In the genomic region with DNA sequence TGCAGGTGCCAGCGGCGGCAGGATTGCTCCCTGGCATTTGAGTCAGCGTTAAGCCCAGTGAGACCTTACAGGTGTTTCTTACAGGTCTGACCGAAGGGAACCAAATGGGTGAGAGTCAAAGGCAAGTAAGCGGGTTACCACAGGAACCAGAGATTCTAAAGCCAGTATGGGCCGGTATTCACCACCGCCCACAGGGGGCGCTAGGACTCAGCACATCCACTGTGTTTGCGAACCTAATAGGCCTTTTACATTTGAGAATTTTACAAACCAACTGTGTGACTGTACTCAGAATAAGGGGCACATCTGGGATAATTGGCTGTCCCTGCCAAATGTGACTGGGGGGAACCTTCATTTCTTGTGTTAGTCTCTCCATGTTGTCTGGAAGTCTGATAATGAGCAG, we compare ENCODE assay signal across 9 mouse cellular contexts. TPM values are rescaled to one million over a fixed set of nuclear protein-coding genes. Genes with fewer than 3 reads are reported as not detected.
DNase-seq lines count a peak whose midpoint lies in the region; ATAC-seq lines count a peak whose summit lies in the region.
"Had no signal": no experiment of that assay in that cellular context is flagged by ENCODE, and none has a peak within 500 bp of the region (broad histone marks: within the 10 kb centered on the region; RNA-seq: fewer than 3 reads in every experiment).

No protein-coding gene starts in this region.

- no peaks in the 10 kb centered on the region; the same call in 1 of the 2 replicates for H3K27me3 ChIP-seq in hindbrain, embryonic 10.5 days (ENCODE audit: insufficient read depth, poor library complexity, severe bottlenecking)
- no peaks in the 10 kb centered on the region for H3K27me3 ChIP-seq in hindbrain, embryonic 13.5 days

- peaks cover 4% of the 10 kb centered on the region; the same call in 1 of the 2 replicates for H3K36me3 ChIP-seq in hindbrain, embryonic 10.5 days
- no peaks in the 10 kb centered on the region for H3K36me3 ChIP-seq in hindbrain, embryonic 13.5 days

- no peak overlapping the region for H3K9ac ChIP-seq in hindbrain, embryonic 13.5 days

- H3K4me3 ChIP-seq in hindbrain, embryonic 10.5 days: no peak overlapping the region
- H3K4me3 ChIP-seq in hindbrain, embryonic 13.5 days: no peak overlapping the region
- H3K4me3 ChIP-seq: megakaryocyte, embryonic 14.5 days had no signal

- H3K9me3 ChIP-seq in hindbrain, embryonic 10.5 days: no peaks in the 10 kb centered on the region
- H3K9me3 ChIP-seq in hindbrain, embryonic 13.5 days: no peaks in the 10 kb centered on the region
- H3K9me3 ChIP-seq: megakaryocyte, embryonic 14.5 days had no signal

- WGBS in hindbrain, embryonic 10.5 days: 15% methylated on average over 9 of the region's 9 CpGs
- WGBS in hindbrain, embryonic 13.5 days: 18% methylated on average over 9 of the region's 9 CpGs

- H3K4me1 ChIP-seq in hindbrain, embryonic 10.5 days (replicated peaks): peaks cover 11% of the 10 kb centered on the region; the same call in 1 of the 2 replicates
- H3K4me1 ChIP-seq in hindbrain, embryonic 13.5 days (replicated peaks): peaks cover 14% of the 10 kb centered on the region

- H3K4me2 ChIP-seq in hindbrain, embryonic 13.5 days: no peak overlapping the region

- DNase-seq in hindbrain, embryonic 10.5 days (ENCODE audit: low spot score): peak; percentile 63
- peak; percentile 65 for DNase-seq in A20 (ENCODE audit: low read depth, low spot score)
- DNase-seq in Muller cell, postnatal 12 days (ENCODE audit: inconsistent ontology term): peak; percentile 68
- DNase-seq in embryo, embryonic 10 days (ENCODE audit: low spot score): peak; percentile 83
- DNase-seq in kidney, postnatal 4 days: peak; percentile 77 to 79
- DNase-seq in mesoderm, embryonic 11.5 days (ENCODE audit: low read depth, low spot score): peak; percentile 75

- ATAC-seq in hindbrain, embryonic 13.5 days (ENCODE audit: low FRiP score): no peak
- ATAC-seq in monocyte, adult 5-6 weeks (replicated peaks; ENCODE audit: insufficient number of reproducible peaks, low FRiP score, low TSS enrichment, poor library complexity, severe bottlenecking): no peak

- H3K27ac ChIP-seq in hindbrain, embryonic 10.5 days: no peak overlapping the region
- no peak overlapping the region for H3K27ac ChIP-seq in hindbrain, embryonic 13.5 days

RNA-seq across cellular contexts. Expression of gene Ptpru, which starts 54.1 kb away (rescaled TPM):
- 17.0 and 17.2 TPM in 2 replicates for polyA plus RNA-seq in hindbrain, embryonic 10.5 days (2016; fragmentation: Nextera tagmentation; extraction: Ambion mirVana)
- polyA plus RNA-seq in hindbrain, embryonic 13.5 days (2015; fragmentation: Nextera tagmentation; extraction: Ambion mirVana): 13.2 and 18.6 TPM in 2 replicates
- total RNA-seq in monocyte, adult 5-6 weeks (2017): not detected in 3 replicates

RNA-seq across cellular contexts. Expression of gene Mecr, which starts 59.2 kb away (rescaled TPM):
- polyA plus RNA-seq in hindbrain, embryonic 10.5 days (2016; fragmentation: Nextera tagmentation; extraction: Ambion mirVana): 47.0 and 58.6 TPM in 2 replicates
- 36.9 and 38.5 TPM in 2 replicates for polyA plus RNA-seq in hindbrain, embryonic 13.5 days (2015; fragmentation: Nextera tagmentation; extraction: Ambion mirVana)
- total RNA-seq in monocyte, adult 5-6 weeks (2017): 11.1 to 17.7 TPM (median 12.7 TPM) in 3 replicates
